Mouse (Mus musculus): ENCODE results near the gene Trim80.

Gene Trim80

GRCm38 (mm10) chr11:115492387-115492786 is 52.0 kb downstream of the Trim80 start:
- WGBS: 30% methylated on average over 6 of the region's 6 CpGs

DNA sequence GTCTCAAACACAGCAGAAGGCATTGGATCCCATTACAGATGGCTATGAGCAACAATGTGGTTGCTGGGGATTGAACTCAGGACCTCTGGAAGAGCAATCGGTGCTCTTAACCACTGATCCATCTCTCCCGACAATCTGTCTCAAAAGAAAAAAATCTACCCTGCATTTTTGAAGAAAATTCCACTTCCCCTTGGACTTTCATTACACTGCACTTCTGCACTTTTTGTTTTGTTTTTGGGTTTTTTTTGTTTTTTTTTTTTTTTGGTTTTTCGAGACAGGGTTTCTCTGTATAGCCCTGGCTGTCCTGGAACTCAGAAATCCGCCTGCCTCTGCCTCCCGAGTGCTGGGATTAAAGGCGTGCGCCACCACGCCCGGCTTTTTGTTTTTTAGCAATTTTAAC is 56.2 kb downstream of the Trim80 start:
- 86% methylated on average over 9 of the region's 9 CpGs for WGBS
